Mouse (Mus musculus) brain, embryonic 14.5 days (tissue): Measurements from ENCODE around the gene Zbtb33.

Experiments used
- CTCF ChIP-seq: fragments of 200-500 bp; IDR thresholded peaks from 2 replicates; pipeline ENCODE4 v1.5.1; 2012; ENCODE audit warnings: inconsistent platforms, mild to moderate bottlenecking, moderate library complexity, borderline replicate concordance; ENCODE audit not compliant: insufficient read depth, insufficient read length; ENCODE audit errors: extremely low read depth
- POLR2A ChIP-seq: fragments of 200-500 bp; IDR thresholded peaks from 2 replicates; pipeline ENCODE4 v1.6.1; 2012; ENCODE audit warnings: mild to moderate bottlenecking, inconsistent platforms, borderline replicate concordance; ENCODE audit not compliant: poor library complexity, insufficient read depth, insufficient read length, severe bottlenecking; ENCODE audit errors: extremely low read depth

DNA sequence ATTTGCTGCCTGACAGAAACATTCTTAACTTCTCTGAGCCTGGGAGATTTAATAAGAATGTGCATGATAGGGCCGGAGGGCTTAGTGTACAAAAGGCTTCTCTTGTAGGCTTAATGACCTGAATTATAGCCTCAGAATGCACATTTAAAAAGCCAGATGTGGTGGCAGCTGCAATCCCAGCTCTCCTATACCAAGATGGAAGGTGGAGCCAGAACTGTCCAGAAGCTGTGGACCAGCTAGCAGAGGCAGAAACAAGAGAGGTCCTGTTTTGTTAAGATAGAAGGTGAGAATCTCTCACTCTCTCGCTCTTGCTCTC, 28.0 kb downstream of the Zbtb33 start:
- TF ChIP-seq CTCF (no peak), POLR2A (no peak)
